Mouse (Mus musculus) neutrophil, adult 83 days (primary cell): ENCODE results near the gene BC030500. TPM values are rescaled to one million over a fixed set of nuclear protein-coding genes. Genes with fewer than 3 reads are reported as not detected.

Experiments
- total RNA-seq, 2 experiments: library from RNA; stranded (reverse); gene quantifications; one replicate each; pipeline ENCODE4 v1.2.4; 2023

Gene BC030500
- total RNA-seq: not detected

DNA sequence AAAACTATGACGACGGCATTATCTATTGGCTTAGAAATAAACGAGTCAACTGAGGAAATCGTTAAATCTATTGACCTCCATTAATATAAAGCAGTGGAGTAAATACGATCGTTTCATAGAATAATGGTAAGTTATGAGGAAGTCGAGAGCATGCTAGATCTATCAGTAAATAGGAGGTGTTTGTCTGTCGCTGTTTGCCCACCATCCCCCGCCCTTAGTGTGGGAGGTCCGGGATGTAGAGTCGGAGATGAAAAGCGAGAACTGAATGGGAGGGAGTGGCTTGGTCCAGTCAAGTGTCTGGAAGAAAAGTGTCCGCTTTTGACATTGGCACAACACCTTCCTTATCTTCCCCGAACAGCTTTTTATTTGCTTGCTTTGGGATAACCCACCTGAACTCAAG lies at the start of gene BC030500:
Gene BC030500 (plus strand): TSS at position 79 of the 400 bp plus-strand sequence.

DNA sequence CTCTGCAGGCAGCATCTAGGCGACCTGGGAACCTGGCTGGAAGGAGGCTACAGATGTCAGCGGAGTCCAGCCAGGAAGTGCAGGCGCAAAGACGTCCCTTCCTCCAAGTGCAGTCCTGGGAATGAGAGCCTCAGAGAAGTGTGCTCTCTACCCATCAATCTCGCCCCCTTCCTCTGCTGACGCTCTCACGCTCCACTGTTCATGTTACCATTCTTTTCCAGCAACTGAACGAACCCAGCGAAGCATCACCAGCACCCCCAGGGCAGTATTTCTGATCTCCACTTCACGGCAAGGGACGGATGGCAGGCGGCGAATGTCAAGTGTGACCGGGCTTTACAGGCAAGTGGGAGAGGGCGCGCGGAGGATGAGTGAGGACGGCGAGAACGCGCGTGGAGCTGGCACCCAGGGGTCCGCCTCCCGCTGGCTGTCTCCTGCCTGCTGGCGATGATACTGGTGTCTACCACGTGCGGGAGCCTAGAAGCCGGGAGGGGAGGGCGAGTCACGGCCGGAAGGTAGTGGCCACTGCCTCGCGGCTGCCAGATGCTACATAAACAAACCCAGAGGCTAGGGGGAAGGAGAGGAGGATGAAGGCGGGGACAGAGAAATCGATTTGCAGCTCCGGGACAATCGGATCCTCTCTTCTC lies 763 bp downstream of the BC030500 start, which contains the start of gene Galntl6:
Gene Galntl6 (minus strand): TSS at position 445 of the 644 bp plus-strand sequence.

Other genes starting within 250 kb of the BC030500 start
- gene Galntl6, start 885 bp downstream of the BC030500 start, total RNA-seq: under 1 TPM in 1 of 2 experiments, not detected in 1; 0.07 TPM